Mouse (Mus musculus) hindbrain, postnatal 0 days (tissue): ENCODE results near the gene Relb. TPM values are rescaled to one million over a fixed set of nuclear protein-coding genes. Genes with fewer than 3 reads are reported as not detected.

Experiments
- ATAC-seq: fragments of 200-750 bp; cut with Nextera tagmentation; 2 replicates; pipeline ENCODE4 v1.8.0; 2017; ENCODE audit warnings: mild to moderate bottlenecking, moderate TSS enrichment, moderate library complexity
- DNase-seq: peaks from one replicate; pipeline ENCODE4 v3.0.0-alpha.2; 2015; ENCODE audit warnings: low spot score
- H3K27ac ChIP-seq: fragments of 300-500 bp; sonication (generic); 2 replicates; pipeline ENCODE4 v1.5.1; 2014; ENCODE audit warnings: mild to moderate bottlenecking
- H3K27me3 ChIP-seq: fragments of 300-500 bp; sonication (generic); 2 replicates; pipeline ENCODE4 v1.6.1; 2014; ENCODE audit warnings: low read length, mixed read lengths; ENCODE audit not compliant: insufficient read depth
- H3K36me3 ChIP-seq: fragments of 300-500 bp; sonication (generic); 2 replicates; pipeline ENCODE4 v1.6.1; 2014; ENCODE audit warnings: low read length, mixed read lengths; ENCODE audit not compliant: insufficient read depth
- H3K4me1 ChIP-seq: fragments of 300-500 bp; sonication (generic); 2 replicates; pipeline ENCODE4 v1.6.1; 2014; ENCODE audit warnings: antibody characterized with exemption, low read length, mixed read lengths; ENCODE audit not compliant: insufficient read depth
- H3K4me2 ChIP-seq: fragments of 300-500 bp; sonication (generic); 2 replicates; pipeline ENCODE4 v1.6.1; 2014; ENCODE audit warnings: low read depth, mild to moderate bottlenecking, low read length, moderate library complexity, mixed read lengths
- H3K4me3 ChIP-seq: fragments of 300-500 bp; sonication (generic); 2 replicates; pipeline ENCODE4 v1.5.1; 2014; ENCODE audit warnings: low read length
- H3K9ac ChIP-seq: fragments of 300-500 bp; sonication (generic); replicated peaks from 2 replicates; pipeline ENCODE4 v1.6.1; 2014; ENCODE audit warnings: mild to moderate bottlenecking, low read length, moderate library complexity, mixed read lengths
- H3K9me3 ChIP-seq: fragments of 300-500 bp; sonication (generic); 2 replicates; pipeline ENCODE4 v1.6.1; 2016; ENCODE audit warnings: low read length, mixed read lengths
- CTCF ChIP-seq: IDR thresholded peaks from 2 replicates; pipeline ENCODE4 v1.5.1; 2016; ENCODE audit warnings: antibody characterized with exemption, control low read depth, low read depth
- WGBS: fragments of 180-500 bp; shearing (Covaris S2); extraction: QIAGEN DNeasy Blood & Tissue Kit; methylation state at CpG from one replicate; pipeline ENCODE4 v1.1.7; 2014; 5-methylcytosine and 5-hydroxymethylcytosine counted together
- polyA plus RNA-seq: library from polyadenylated mRNA; unstranded; fragments of >200 nt; fragmentation: Nextera tagmentation; extraction: Ambion mirVana; gene quantifications from 2 replicates; pipeline ENCODE4 v1.2.1, GENCODE M21; 2015
- total RNA-seq: library from RNA; depleted of rRNA; stranded (reverse); fragments of >200 nt; gene quantifications from 2 replicates; pipeline ENCODE4 v1.2.3, GENCODE M21; 2014

Relb gene
- total and polyA plus RNA-seq, 2 experiments from 2014 or later, result 6.9 to 10.2 TPM

DNA sequence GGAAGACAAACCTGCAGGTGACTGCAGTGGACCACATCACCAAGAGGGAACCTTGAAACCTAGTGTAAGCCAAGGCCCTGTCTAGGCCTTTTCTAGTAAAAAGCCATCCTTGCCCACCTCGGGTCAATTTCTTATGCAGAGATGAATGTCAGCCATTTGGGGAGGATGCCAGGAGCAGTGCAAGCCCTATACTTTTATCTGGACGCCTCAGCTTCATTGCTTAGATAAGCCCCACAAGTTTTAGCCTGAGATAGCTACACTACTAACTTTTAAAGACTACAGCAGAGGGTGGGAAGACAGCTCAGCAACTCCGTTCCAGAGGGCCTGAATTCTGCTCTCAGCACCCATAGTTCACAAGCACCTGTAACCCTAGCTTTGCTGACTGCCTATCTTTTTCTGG lies 65.4 kb downstream of the Relb start:
- H3K27me3 ChIP-seq, result no peaks in the 10 kb centered on the region
- 92% methylated on average over 3 of the region's 3 CpGs for WGBS
- no peak overlapping the region for H3K4me2 ChIP-seq
- no peak for ATAC-seq
- no peaks in the 10 kb centered on the region for H3K9me3 ChIP-seq
- H3K4me3 ChIP-seq, result no peak overlapping the region
- peaks cover 19% of the 10 kb centered on the region for H3K4me1 ChIP-seq
- TF ChIP-seq CTCF, result no peak
- peaks cover 14% of the 10 kb centered on the region for H3K36me3 ChIP-seq
- H3K27ac ChIP-seq, result peak overlapping the region; percentile 85; the same call in 1 of the 2 replicates
- DNase-seq, result no peak
- H3K9ac ChIP-seq, result no peak overlapping the region

DNA sequence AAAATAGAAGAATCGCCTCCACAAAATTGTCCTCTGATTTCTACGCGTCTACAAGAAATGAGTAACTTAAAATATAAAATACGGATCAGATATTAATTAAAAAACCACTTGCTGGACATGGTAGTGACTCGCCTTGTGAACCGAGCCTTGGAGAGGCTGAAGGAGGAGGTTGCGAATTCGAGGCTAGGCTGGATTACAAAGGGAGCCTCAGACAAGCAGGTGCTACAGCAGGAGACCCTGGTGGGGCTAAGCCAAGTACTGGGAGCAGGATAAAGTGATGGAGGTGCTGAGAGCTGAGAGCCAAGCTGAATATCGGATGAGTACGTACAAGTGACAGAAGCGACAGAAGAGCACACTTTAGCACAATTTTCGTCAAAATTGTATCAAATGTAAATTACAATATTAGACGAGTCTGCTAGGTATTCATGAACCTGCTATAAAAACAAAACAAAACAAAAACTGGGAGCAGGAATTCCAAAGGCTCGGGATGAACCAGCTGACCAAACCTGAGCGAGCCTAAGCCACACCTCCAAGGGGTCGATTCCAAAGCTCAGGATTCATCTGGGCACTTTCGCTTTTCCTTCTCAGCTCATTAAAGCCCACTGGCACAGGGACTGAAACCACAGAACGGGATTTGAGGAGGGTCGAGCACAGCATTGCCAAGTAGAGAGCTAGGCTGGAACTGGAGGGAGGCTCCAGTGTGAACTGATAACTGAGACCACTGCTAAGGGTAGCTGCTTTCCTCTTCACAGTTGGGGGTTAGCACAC lies 66.4 kb downstream of the Relb start, which contains the start of gene Ppp1r37:
Gene Ppp1r37 (minus strand): TSS at position 434 of the 768 bp plus-strand sequence.
- peak within 1 kb of the TSS; percentile 85 for H3K27ac ChIP-seq
- H3K36me3 ChIP-seq, result peaks cover 12% of the 10 kb centered on the region
- ATAC-seq (peak; percentile 42), DNase-seq (peak; percentile 75)
- peak within 1 kb of the TSS; percentile 96 for H3K4me2 ChIP-seq
- peak within 1 kb of the TSS; percentile 97 for H3K9ac ChIP-seq
- H3K4me3 ChIP-seq, result peak within 1 kb of the TSS; percentile 90
- H3K27me3 ChIP-seq, result no peaks in the 10 kb centered on the region
- H3K9me3 ChIP-seq, result no peaks in the 10 kb centered on the region
- no peak for TF ChIP-seq CTCF
- WGBS, result 3% methylated on average over 19 of the region's 19 CpGs
- peaks cover 29% of the 10 kb centered on the region for H3K4me1 ChIP-seq

DNA sequence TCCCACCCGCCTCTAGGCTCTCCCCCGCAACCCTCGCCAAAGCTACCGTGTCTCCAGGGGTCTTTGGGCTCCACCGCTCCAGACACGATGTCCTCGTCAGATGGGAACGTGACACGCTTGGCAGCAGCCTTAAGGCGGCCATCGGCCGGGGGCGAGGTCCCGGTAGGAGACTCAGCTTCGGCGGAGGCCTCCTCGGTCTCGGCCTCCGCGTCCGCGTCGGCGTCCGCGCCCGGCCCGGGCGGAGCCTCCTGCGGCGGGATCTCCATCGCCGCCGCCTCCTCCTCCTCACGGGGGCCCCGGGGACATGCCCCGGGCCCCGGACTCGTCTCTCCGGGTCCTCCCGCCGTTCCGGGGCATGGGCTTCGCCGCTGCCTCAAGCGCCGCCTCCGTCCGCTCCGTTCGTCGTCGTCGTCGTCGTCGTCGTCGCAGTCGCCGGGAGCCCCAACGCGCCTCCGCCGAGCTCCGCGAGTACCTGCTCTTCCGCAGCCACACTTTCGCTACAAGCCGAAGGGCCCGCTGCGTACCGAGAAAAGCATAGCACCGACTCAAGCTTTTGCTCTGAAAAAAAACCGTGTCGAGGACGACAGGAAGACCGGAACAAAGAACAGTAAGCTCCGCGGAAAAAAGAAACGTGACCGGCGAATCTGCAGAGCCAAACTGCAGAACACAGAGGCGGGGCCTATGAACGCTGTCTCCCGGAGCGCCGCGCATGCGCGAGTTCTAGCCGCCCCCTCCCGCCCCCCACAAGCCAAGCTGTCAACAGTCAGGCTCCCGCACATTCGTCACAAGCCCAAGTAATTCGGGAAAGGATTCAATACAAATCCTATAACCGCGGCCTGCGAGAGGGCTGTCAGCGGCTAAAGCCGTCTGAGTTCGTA lies 67.2 kb downstream of the Relb start:
- Histone ChIP-seq H3K4me1 (peaks cover 33% of the 10 kb centered on the region), H3K27me3 (no peaks in the 10 kb centered on the region), H3K4me3 (peak overlapping the region; percentile 90), H3K4me2 (peak overlapping the region; percentile 96), H3K27ac (peak overlapping the region; percentile 85), H3K9me3 (no peaks in the 10 kb centered on the region), H3K9ac (peak overlapping the region; percentile 97), H3K36me3 (peaks cover 12% of the 10 kb centered on the region)
- DNase-seq (peak; percentile 98), ATAC-seq (peak; percentile 91)
- TF ChIP-seq CTCF, result no peak
- WGBS, result 1% methylated on average over 102 of the region's 102 CpGs

DNA sequence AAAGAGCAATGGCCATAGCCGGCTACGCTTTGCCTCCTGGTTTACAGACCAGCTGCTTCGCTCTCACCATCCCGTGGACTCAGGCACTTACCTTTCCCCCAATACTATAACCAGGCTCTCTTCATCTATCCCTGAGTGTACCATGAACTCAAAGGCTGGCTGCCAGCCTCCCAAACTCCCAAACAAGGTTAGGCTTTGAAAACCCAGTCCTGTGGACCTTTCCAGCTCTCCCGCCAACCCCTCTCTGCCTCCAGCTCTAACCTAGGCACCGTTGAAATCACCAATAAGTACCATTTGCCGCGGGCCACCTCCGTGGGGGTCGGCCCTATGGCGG lies 67.8 kb downstream of the Relb start:
- under 1% methylated on average over 11 of the region's 11 CpGs for WGBS
- Histone ChIP-seq H3K4me3 (peak overlapping the region; percentile 90), H3K27ac (peak overlapping the region; percentile 85), H3K9ac (peak overlapping the region; percentile 97), H3K36me3 (peaks cover 12% of the 10 kb centered on the region), H3K4me1 (peaks cover 37% of the 10 kb centered on the region), H3K4me2 (peak overlapping the region; percentile 96), H3K27me3 (no peaks in the 10 kb centered on the region), H3K9me3 (no peaks in the 10 kb centered on the region)
- DNase-seq, result no peak
- ATAC-seq, result no peak
- no peak for TF ChIP-seq CTCF

DNA sequence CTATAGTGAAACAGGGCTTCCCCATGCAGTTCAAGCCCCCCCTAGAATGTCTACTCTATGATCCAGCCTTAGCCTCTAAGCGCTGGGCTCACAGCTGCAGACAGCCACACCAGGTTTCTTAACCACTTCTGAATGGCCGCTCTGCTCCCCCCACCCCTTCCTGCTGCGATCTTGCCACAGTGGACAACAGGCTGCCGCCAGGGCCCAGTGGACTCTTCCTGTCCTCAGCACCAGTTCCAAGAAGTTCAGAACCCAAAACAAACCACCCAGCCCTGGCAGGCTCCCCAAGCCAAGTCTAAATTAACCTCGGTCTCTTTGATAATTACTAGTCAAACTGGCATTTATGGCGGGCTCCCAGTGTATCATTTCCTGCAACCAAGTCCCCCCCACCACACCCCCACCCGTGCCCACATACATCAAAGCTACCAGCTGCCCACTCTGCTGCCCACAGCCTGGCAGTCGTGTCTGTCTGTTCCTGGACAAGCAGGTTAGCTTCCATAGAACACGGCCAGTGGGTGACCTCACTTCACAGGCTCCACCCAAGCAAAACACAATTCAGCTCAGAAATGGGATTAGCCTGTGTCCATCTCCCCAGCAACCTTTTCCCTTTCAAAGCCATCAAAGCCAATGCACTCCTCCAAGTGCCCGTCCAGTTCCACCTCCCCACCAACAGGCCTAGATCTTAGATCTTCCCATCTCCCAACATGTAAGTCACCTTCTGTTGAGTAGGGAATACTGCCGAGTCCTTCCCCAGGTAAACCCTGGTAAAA lies 68.6 kb downstream of the Relb start:
- peak overlapping the region; percentile 97 for H3K9ac ChIP-seq
- H3K36me3 ChIP-seq, result peaks cover 16% of the 10 kb centered on the region
- ATAC-seq (no peak), DNase-seq (peak; percentile 36)
- 20% methylated on average over 11 of the region's 11 CpGs for WGBS
- H3K4me2 ChIP-seq, result peak overlapping the region; percentile 96
- peak overlapping the region; percentile 85 for H3K27ac ChIP-seq
- peaks cover 37% of the 10 kb centered on the region for H3K4me1 ChIP-seq
- H3K9me3 ChIP-seq, result no peaks in the 10 kb centered on the region
- no peak for TF ChIP-seq CTCF
- H3K4me3 ChIP-seq, result peak overlapping the region; percentile 90
- H3K27me3 ChIP-seq, result no peaks in the 10 kb centered on the region

DNA sequence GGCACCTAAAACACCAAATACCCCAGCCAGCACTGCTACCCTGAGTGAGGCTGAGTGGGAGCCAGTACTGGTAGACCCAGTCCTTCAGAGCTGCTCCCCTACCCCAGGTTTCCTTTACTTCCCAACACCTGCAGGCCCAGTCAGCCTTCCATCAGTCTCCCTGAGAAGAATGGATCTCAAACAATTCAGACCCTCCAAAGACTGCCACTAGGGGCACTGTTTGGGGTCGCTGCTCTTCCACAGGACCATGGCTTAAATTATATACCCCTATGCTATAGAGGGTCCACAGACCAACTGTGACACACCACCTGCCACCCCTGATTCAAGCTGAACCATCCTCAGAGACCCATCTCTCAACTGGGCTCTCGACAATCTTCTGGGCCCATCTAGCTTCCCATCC lies 70.3 kb downstream of the Relb start:
- TF ChIP-seq CTCF, result peak; percentile 62
- no peak for DNase-seq
- no peak for ATAC-seq
- H3K4me2 ChIP-seq, result peak overlapping the region; percentile 96
- no peak overlapping the region for H3K9ac ChIP-seq
- 51% methylated on average over 2 of the region's 2 CpGs for WGBS
- no peaks in the 10 kb centered on the region for H3K27me3 ChIP-seq
- H3K9me3 ChIP-seq, result no peaks in the 10 kb centered on the region
- 0 out of 2 replicates have a peak, but pooled peaks cover 4% of the 10 kb centered on the region for H3K36me3 ChIP-seq
- no peak overlapping the region for H3K27ac ChIP-seq
- H3K4me1 ChIP-seq, result peaks cover 37% of the 10 kb centered on the region
- no peak overlapping the region for H3K4me3 ChIP-seq
